Mouse (Mus musculus) limb, embryonic 14.5 days (tissue): ENCODE results near the gene Efcab12. TPM values are rescaled to one million over a fixed set of nuclear protein-coding genes. Genes with fewer than 3 reads are reported as not detected.
A peak's percentile ranks its signal among the peaks of the same experiment; 100 is the strongest.

Experiments
- ATAC-seq: fragments of 200-750 bp; cut with Nextera tagmentation; 2 replicates; pipeline ENCODE4 v1.8.0; 2017; ENCODE audit warnings: low read depth, moderate number of reproducible peaks, moderate TSS enrichment; ENCODE audit not compliant: low FRiP score
- DNase-seq: peaks from one replicate; pipeline ENCODE4 v3.0.0-alpha.2; 2015; ENCODE audit warnings: low spot score
- H3K27ac ChIP-seq: fragments of 300-500 bp; sonication (generic); replicated peaks from 2 replicates; pipeline ENCODE4 v1.5.1; 2014; ENCODE audit warnings: low read depth, mild to moderate bottlenecking, low read length, moderate library complexity, mixed read lengths
- H3K27me3 ChIP-seq: fragments of 300-500 bp; sonication (generic); 2 replicates; pipeline ENCODE4 v1.6.1; 2014; ENCODE audit warnings: low read length, mixed read lengths; ENCODE audit not compliant: control insufficient read depth, insufficient read depth
- H3K36me3 ChIP-seq: fragments of 300-500 bp; sonication (generic); 2 replicates; pipeline ENCODE4 v1.6.1; 2014; ENCODE audit warnings: mild to moderate bottlenecking, low read length, moderate library complexity, mixed read lengths; ENCODE audit not compliant: control insufficient read depth, insufficient read depth
- H3K4me1 ChIP-seq: fragments of 300-500 bp; sonication (generic); 2 replicates; pipeline ENCODE4 v1.6.1; 2014; ENCODE audit warnings: antibody characterized with exemption, low read length, mixed read lengths; ENCODE audit not compliant: control insufficient read depth, insufficient read depth
- H3K4me2 ChIP-seq: fragments of 300-500 bp; sonication (generic); replicated peaks from 2 replicates; pipeline ENCODE4 v1.6.1; 2014; ENCODE audit warnings: low read depth, mild to moderate bottlenecking, low read length, moderate library complexity; ENCODE audit not compliant: severe bottlenecking
- H3K4me3 ChIP-seq: fragments of 300-500 bp; sonication (generic); replicated peaks from 2 replicates; pipeline ENCODE4 v1.5.1; 2014; ENCODE audit warnings: low read length
- H3K9ac ChIP-seq: fragments of 300-500 bp; sonication (generic); 2 replicates; pipeline ENCODE4 v1.6.1; 2014; ENCODE audit warnings: mild to moderate bottlenecking, low read depth, low read length, moderate library complexity; ENCODE audit not compliant: severe bottlenecking
- H3K9me3 ChIP-seq: fragments of 300-500 bp; sonication (generic); 2 replicates; pipeline ENCODE4 v1.6.1; 2016; ENCODE audit warnings: low read length; ENCODE audit not compliant: control insufficient read depth
- POLR2A ChIP-seq: fragments of 200-500 bp; IDR thresholded peaks from 2 replicates; pipeline ENCODE4 v1.8.0; 2012; ENCODE audit warnings: inconsistent platforms, mild to moderate bottlenecking, moderate library complexity, borderline replicate concordance; ENCODE audit not compliant: insufficient read depth, insufficient read length; ENCODE audit errors: extremely low read depth
- WGBS: fragments of 180-500 bp; shearing (Covaris S2); extraction: QIAGEN DNeasy Blood & Tissue Kit; methylation state at CpG from one replicate; pipeline ENCODE4 v1.1.7; 2014; 5-methylcytosine and 5-hydroxymethylcytosine counted together
- polyA plus RNA-seq, 2 experiments: library from polyadenylated mRNA; depleted of rRNA in 1 of 2; stranded (reverse) in 1 of 2; unstranded in 1 of 2; fragments of >200 nt; fragmentation: Nextera tagmentation in 1 of 2; extraction: Ambion mirVana in 1 of 2; gene quantifications; 2 replicates each; pipeline versions ENCODE4 v1.2.1 to v1.2.3; 2012 to 2014

Efcab12 gene
- polyA plus RNA-seq, 2 experiments: 0.39 to 0.58 TPM

DNA sequence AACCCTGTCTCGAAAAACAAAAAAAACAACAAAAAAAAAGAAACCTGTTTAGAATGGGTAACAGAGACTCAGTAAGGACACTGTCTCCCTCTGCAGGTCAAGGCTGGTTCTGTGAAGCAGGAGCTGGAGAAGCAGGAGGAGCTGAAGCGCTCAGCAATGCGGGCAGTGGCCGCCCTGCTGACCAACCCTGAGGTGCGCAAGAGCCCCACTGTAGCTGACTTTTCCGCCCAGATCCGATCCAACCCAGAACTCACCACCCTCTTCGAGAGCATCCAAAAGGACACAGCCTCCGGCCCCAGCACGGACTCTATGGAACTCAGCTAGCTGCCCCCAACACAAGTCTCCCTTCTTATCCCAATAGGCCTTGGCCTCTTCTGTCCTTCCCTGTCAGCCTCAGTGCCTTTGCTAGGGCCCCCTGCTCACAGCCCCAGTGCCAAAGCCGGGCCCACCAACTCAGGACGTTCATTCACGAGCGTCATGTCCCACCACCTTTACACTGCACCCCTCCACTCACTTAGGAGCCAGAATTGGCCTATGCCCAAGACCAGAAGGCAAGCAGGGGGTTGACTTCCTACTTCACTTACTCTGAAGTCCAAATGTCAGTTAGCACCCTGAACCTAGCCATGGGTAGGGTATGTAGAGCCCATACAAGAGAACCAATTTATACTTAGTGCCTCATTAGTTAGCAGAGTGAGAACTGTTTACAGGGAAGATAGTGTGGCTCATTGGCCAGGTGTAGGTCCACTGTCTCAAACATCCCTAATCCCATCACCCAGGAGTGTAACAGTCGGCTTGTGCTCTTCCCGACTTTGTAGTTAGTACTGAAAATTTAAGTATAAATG lies 34.5 kb downstream of the Efcab12 start:
- Histone ChIP-seq H3K27me3 (no peaks in the 10 kb centered on the region), H3K4me3 (no peak overlapping the region), H3K9me3 (no peaks in the 10 kb centered on the region), H3K9ac (no peak overlapping the region), H3K4me2 (no peak overlapping the region), H3K4me1 (peaks cover 12% of the 10 kb centered on the region), H3K27ac (no peak overlapping the region), H3K36me3 (peaks cover 87% of the 10 kb centered on the region)
- 54% methylated on average over 16 of the region's 16 CpGs for WGBS
- peak; percentile 81 for DNase-seq
- TF ChIP-seq POLR2A: no peak
- peak; percentile 42 for ATAC-seq

DNA sequence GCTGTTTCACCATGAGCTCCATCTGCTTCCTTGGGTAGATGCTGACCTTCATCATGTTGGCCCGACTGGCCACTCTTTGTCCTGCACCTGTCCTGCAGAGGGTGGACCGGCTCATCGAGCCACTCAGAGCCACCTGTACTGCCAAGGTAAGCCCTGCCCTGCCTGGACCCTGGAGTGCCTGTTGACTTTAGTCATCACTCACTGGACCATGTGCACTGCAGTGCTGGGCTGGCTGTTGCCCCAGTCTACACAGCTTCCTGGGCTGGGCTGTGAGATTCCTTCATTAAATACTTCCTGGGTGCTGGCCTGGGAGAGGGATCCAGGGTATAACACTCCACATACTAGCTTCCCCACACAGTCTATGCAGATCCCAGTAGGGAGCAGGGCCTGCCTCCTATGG lies 36.4 kb downstream of the Efcab12 start:
- H3K9ac ChIP-seq: no peak overlapping the region
- H3K36me3 ChIP-seq: peaks cover 98% of the 10 kb centered on the region
- no peak overlapping the region for H3K4me2 ChIP-seq
- ATAC-seq (no peak), DNase-seq (no peak)
- WGBS: 94% methylated on average over 3 of the region's 3 CpGs
- TF ChIP-seq POLR2A: no peak
- no peak overlapping the region for H3K27ac ChIP-seq
- H3K4me1 ChIP-seq: peaks cover 6% of the 10 kb centered on the region
- no peak overlapping the region for H3K4me3 ChIP-seq
- H3K27me3 ChIP-seq: no peaks in the 10 kb centered on the region
- H3K9me3 ChIP-seq: no peaks in the 10 kb centered on the region

DNA sequence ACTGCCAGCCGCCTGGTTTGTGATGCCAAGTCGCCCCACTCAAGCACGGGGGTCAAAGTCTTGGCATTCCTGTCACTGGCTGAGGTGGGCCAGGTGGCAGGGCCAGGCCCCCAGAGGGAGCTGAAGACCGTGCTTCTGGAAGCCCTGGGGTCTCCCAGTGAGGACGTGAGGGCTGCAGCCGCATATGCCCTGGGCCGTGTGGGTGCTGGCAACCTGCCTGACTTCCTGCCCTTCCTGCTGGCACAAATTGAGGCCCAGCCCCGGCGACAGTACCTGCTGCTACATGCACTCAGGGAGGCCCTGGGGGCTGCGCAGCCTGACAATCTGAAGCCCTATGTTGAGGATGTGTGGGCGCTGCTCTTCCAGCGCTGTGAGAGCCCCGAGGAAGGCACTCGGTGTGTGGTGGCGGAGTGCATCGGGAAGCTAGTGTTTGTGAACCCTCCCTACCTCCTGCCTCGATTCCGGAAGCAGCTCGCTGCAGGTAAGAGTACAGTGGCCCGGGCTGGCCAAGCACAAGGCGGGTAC lies 45.5 kb downstream of the Efcab12 start:
- TF ChIP-seq POLR2A: no peak
- no peak for ATAC-seq
- DNase-seq: no peak
- H3K9me3 ChIP-seq: no peaks in the 10 kb centered on the region
- H3K9ac ChIP-seq: no peak overlapping the region
- no peaks in the 10 kb centered on the region for H3K4me1 ChIP-seq
- no peak overlapping the region for H3K27ac ChIP-seq
- H3K4me3 ChIP-seq: no peak overlapping the region
- 85% methylated on average over 21 of the region's 21 CpGs for WGBS
- no peaks in the 10 kb centered on the region for H3K27me3 ChIP-seq
- H3K36me3 ChIP-seq: peaks cover 96% of the 10 kb centered on the region
- H3K4me2 ChIP-seq: no peak overlapping the region

DNA sequence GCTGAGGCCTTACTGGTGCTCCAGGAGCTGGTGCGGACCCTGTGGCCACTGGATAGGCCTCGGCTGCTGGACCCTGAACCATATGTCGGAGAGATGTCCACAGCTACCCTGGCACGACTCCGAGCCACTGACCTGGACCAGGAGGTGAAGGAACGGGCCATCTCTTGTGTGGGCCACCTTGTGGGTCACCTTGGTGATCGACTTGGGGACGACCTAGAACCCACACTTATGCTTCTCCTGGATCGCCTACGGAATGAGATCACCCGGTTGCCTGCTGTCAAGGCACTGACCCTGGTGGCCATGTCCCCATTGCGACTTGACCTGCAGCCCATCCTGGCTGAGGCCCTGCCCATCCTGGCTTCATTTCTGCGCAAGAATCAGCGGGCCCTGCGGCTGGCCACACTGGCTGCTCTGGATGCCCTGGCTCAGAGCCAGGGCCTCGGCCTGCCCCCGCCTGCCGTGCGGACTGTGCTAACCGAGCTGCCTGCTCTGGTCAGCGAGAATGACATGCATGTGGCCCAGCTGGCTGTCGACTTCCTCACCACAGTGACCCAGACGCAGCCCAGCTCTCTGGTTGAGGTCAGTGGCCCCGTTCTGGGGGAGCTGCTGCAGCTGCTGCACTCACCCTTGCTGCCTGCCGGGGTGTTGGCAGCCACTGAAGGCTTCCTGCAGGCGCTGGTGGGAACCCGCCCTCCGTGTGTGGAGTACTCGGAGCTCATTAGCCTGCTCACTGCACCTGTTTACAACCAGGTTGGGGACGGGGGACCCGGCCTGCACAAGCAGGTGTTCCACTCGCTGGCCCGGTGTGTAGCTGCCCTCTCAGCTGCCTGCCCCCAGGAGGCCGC lies 46.1 kb downstream of the Efcab12 start:
- Histone ChIP-seq H3K4me2 (no peak overlapping the region), H3K27ac (no peak overlapping the region), H3K4me3 (no peak overlapping the region), H3K27me3 (no peaks in the 10 kb centered on the region), H3K9ac (no peak overlapping the region), H3K36me3 (peaks cover 96% of the 10 kb centered on the region), H3K9me3 (no peaks in the 10 kb centered on the region), H3K4me1 (no peaks in the 10 kb centered on the region)
- ATAC-seq: no peak
- TF ChIP-seq POLR2A: no peak
- no peak for DNase-seq
- 83% methylated on average over 32 of the region's 34 CpGs for WGBS

DNA sequence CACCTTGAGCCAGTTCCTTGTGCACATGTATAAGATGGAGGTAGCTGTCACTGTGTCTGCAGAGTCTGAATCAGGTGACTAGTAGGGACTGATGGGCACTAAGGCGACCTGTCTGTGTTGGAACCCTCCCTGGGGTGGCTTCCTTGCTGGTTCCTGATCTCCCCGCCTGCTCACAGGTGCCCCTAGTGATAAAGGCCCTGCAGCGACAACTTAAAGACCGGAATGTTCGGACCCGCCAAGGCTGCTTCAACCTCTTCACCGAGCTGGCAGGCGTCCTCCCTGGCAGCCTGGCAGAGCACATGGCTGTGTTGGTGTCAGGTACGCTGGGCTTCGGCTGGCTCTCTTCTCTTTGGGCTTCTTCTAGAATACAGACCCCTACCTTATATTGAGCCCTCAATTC lies 47.2 kb downstream of the Efcab12 start:
- Histone ChIP-seq H3K9me3 (no peaks in the 10 kb centered on the region), H3K4me1 (no peaks in the 10 kb centered on the region), H3K27ac (no peak overlapping the region), H3K4me2 (no peak overlapping the region), H3K36me3 (peaks cover 96% of the 10 kb centered on the region), H3K4me3 (no peak overlapping the region), H3K9ac (no peak overlapping the region), H3K27me3 (no peaks in the 10 kb centered on the region)
- TF ChIP-seq POLR2A: no peak
- DNase-seq: no peak
- WGBS: 84% methylated on average over 10 of the region's 10 CpGs
- ATAC-seq: no peak
